Mouse (Mus musculus) v-Abl transformed pro-B cells (cell line): Measurements from ENCODE around the gene Nfatc4.

Experiments used
- in situ Hi-C, 2 experiments: fragments of 400-800 bp; cut with MboI; formaldehyde crosslinking; loops; one replicate each; pipeline ENCODE4 v1.15.1; 2025; ENCODE audit not compliant: unreplicated experiment in 2 of 2

Gene Nfatc4

DNA sequence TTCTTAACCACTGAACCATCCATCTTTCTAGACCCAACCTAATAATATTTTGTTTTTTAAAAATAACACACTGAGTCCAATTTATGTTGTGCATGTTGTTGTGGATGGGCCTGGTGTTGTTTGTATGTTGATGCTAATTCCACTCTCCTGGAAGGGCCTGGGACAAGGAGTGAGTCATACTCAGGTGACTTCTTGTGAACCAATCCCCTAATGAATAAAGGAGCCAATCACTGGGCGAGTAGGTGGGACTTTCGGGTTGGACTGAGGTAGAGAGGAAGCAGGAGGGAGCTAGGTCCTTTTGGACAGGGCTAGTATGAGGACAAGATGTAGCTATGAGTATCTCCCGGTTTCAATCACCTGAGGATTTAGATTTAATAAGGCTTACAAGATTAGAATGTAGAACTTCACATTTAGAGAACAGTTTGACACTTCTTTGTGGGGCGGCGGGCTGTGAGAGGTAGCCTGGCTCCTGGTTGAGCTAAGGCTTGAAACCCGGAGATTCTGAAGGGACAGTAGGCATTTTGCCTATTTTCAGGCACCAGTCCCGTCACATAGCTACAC lies 3.0 kb upstream of the Nfatc4 start:
- in situ Hi-C loops: no loop called here

DNA sequence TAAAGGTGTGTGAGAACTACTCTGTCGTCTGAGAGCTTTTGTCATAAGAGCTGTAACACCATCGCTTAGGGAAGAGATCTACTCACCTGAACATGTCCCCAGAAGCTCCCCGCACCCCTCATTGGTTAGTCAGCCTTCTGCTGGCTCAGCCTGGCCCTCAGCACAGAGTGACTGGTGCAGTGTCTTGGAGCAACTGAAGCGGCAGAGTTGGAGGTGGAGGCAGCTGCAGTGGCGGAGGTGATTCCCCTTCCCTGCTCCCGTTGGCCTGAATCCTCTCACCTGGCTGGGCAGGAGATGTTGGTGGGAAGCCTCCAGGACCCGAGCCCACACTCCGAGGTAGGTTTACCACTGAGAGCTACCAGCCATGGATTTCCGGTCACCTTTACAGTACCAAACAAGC lies 2.4 kb upstream of the Nfatc4 start:
- in situ Hi-C loops: no loop called here

- in situ Hi-C loops: no loop called here
These were observed 431 bp upstream of the Nfatc4 start for GRCm38 (mm10) chr14:55822435-55822990.

DNA sequence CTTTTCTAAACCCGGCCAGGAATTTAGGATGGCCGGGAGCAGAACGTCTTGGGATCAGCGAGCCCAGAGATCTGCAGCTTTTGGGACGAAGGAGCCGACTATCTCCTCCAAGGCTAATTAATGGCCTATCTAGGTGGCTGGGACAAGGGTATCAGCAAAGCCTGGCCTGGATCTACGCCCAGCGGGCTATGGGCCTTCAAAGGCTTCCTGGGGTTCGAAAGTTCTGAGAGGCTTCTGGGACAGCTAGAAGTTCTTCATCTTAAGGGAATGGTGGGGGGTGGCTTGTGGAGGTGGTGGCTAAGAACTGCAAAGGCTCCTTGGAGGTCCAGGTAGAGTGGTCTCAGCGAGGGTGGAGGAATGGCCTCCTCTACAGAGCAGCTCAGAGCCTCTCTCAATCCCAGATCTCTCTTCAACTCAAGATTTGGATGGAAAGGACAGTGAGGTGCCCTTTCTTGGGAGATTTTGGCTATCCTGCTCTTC lies 1.1 kb downstream of the Nfatc4 start:
- in situ Hi-C loops: no loop called here

- in situ Hi-C loops: loop anchor here in 1 of 2 experiments (25.0 kb wide), 1 partner anchor 488 kb away; no protein-coding TSS in a partner anchor
These were observed 1.7 kb downstream of the Nfatc4 start for GRCm38 (mm10) chr14:55824481-55825215.

- in situ Hi-C loops: loop anchor here in 1 of 2 experiments (25.0 kb wide), 1 partner anchor 487 kb away; no protein-coding TSS in a partner anchor
These were observed 2.5 kb downstream of the Nfatc4 start for GRCm38 (mm10) chr14:55825216-55826051.

DNA sequence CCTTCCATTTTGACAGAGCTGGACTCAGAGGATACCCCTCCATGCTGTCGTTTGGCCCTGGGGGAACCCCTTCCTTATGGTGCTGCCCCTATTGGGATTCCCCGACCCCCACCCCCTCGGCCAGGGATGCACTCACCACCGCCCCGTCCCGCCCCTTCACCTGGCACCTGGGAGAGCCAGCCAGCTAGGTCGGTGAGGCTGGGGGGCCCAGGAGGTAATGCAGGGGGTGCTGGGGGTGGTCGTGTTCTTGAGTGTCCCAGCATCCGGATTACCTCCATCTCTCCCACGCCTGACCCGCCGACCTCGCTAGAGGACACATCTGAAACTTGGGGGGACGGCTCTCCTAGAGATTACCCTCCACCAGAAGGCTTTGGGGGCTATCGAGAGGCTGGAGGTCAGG lies 3.2 kb downstream of the Nfatc4 start:
- in situ Hi-C loops: loop anchor here in 1 of 2 experiments (25.0 kb wide), 1 partner anchor 486 kb away; no protein-coding TSS in a partner anchor

GRCm38 (mm10) chr14:55826551-55827340 lies 3.8 kb downstream of the Nfatc4 start:
- in situ Hi-C loops: loop anchor here in 1 of 2 experiments (25.0 kb wide), 1 partner anchor 486 kb away; no protein-coding TSS in a partner anchor

DNA sequence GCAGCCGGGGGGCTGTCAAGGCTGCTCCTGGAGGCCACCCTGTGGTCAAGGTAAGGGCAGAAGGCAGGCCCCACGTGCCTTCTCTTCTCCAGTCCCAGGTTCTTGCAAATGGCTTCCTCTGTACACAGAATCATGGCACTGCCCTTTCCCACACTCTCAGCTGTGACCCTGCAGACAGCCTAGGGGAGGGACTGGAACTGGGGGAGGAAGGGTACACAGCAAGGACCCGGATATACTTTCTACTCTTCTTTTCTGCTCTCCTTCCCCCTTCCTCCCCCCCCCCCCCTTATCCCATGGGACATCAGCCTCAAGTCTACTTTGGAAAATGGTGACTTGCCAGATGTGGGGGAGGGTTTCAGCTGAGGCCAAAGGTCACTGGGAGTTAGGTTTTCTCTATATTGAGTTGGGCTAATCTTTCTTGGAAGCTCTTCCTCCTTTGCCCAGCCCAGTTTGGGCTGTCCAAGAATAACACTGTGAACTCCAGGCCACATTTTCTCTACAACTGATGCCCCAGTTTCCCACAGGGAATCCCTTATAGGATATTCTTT lies 5.8 kb downstream of the Nfatc4 start:
- in situ Hi-C loops: loop anchor here in 1 of 2 experiments (25.0 kb wide), 1 partner anchor 484 kb away; no protein-coding TSS in a partner anchor

DNA sequence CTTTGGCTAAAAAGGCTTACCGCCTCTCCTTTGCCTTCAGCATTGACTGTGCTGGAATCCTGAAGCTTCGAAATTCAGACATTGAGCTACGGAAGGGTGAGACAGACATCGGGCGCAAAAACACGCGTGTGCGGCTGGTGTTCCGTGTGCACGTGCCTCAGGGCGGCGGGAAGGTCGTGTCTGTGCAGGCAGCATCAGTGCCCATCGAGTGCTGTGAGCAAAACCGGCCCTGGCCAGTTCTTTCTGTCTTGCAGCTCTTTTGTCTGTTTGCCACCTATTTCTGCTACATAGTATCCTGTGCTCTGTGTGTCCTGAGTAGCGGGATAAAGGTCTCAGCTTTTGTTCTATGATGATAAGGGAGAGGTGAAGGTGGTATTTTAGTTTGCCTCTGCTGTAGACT lies 6.9 kb downstream of the Nfatc4 start:
- in situ Hi-C loops: loop anchor here in 1 of 2 experiments (25.0 kb wide), 1 partner anchor 482 kb away; no protein-coding TSS in a partner anchor

DNA sequence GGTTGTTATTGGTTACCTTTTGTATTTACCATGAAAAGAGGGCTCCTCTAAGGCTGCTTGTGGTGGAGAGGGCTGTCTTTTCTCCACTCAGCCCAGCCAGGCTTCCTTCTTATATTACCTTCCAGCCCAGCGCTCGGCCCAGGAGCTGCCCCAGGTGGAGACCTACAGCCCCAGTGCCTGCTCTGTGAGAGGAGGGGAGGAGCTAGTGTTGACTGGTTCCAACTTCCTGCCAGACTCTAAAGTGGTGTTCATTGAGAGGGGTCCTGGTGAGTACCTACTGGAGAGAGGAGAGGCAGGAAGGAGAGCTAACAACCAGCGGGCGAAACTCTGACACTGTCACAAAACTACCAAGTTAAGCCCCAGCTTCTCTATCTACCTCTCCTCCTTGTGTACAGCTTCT lies 7.4 kb downstream of the Nfatc4 start:
- in situ Hi-C loops: loop anchor here in 1 of 2 experiments (25.0 kb wide), 1 partner anchor 482 kb away; no protein-coding TSS in a partner anchor

DNA sequence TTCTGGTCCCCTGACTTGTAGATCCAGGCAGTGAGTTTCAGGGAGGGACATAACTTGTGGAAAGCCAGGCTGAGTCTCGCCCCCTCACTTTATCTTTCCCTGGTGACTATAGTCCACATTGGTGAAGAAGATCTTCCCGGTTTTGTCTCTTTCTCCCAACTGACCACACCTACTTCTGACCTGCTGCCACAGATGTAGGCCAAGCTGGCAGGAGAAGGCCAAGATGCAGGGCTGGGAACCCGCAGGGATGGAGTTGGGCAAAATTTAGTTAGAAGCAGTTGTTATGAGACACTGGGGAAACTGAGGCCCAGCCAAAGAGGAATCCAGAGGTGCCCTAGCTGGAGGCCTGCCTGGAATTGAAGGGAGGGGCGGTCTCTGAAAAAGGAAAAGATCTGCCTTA lies 10.2 kb downstream of the Nfatc4 start:
- in situ Hi-C loops: loop anchor here in 1 of 2 experiments (25.0 kb wide), 1 partner anchor 479 kb away; no protein-coding TSS in a partner anchor

GRCm38 (mm10) chr14:55834808-55835533 lies 12.0 kb downstream of the Nfatc4 start:
- in situ Hi-C loops: loop anchor here in 1 of 2 experiments (25.0 kb wide), 1 partner anchor 477 kb away; no protein-coding TSS in a partner anchor

DNA sequence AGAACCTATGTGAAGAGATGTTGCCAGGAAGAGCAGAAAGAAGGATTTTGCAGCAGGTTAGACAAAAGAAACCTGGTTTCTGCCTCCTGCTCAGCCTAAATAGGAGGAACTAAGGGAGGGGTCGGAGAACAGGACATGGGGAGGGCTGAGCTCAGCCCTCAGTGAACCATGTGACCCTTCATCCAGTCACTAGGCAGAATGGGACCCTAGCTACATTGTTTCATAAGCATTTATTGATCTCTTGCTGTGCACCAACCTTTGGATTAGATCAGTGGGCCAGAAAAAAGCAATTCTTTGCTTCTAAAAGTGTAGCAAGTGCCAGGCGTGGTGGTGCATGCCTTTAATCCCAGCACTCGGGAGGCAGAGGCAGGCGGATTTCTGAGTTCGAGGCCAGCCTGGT lies 15.4 kb downstream of the Nfatc4 start:
- in situ Hi-C loops: loop anchor here in 1 of 2 experiments (25.0 kb wide), 1 partner anchor 474 kb away; no protein-coding TSS in a partner anchor

- in situ Hi-C loops: loop anchor here in 1 of 2 experiments (25.0 kb wide), 1 partner anchor 474 kb away; no protein-coding TSS in a partner anchor
These were observed 15.8 kb downstream of the Nfatc4 start for GRCm38 (mm10) chr14:55838740-55839139.

GRCm38 (mm10) chr14:55840853-55841366 lies 18.0 kb downstream of the Nfatc4 start:
- in situ Hi-C loops: loop anchor here in 1 of 2 experiments (25.0 kb wide), 1 partner anchor 471 kb away; no protein-coding TSS in a partner anchor

- in situ Hi-C loops: loop anchor here in 1 of 2 experiments (25.0 kb wide), 1 partner anchor 470 kb away; no protein-coding TSS in a partner anchor
These were observed 19.9 kb downstream of the Nfatc4 start for GRCm38 (mm10) chr14:55842794-55843193.
